Mouse (Mus musculus) hindbrain, embryonic 15.5 days (tissue): Measurements from ENCODE around the gene Slc38a1. TPM values are rescaled to one million over a fixed set of nuclear protein-coding genes. Genes with fewer than 3 reads are reported as not detected.
"Not testable (repeated sequence)": the region's sequence is repeated elsewhere in the genome, so short reads cannot be mapped to it uniquely, and the experiment has no call there.

Source experiments
- ATAC-seq: fragments of 200-750 bp; cut with Nextera tagmentation; 2 replicates; pipeline ENCODE4 v1.8.0; 2017; ENCODE audit warnings: low read depth, moderate number of reproducible peaks, moderate TSS enrichment; ENCODE audit not compliant: low FRiP score
- H3K27ac ChIP-seq: fragments of 300-500 bp; sonication (generic); replicated peaks from 2 replicates; pipeline ENCODE4 v1.5.1; 2015; ENCODE audit warnings: mild to moderate bottlenecking, inconsistent platforms
- H3K27me3 ChIP-seq: fragments of 300-500 bp; sonication (generic); 2 replicates; pipeline ENCODE4 v1.6.1; 2015; ENCODE audit warnings: control low read depth, inconsistent platforms
- H3K36me3 ChIP-seq: fragments of 300-500 bp; sonication (generic); 2 replicates; pipeline ENCODE4 v1.6.1; 2015; ENCODE audit warnings: control low read depth, inconsistent platforms
- H3K4me1 ChIP-seq: fragments of 300-500 bp; sonication (generic); replicated peaks from 2 replicates; pipeline ENCODE4 v1.6.1; 2015; ENCODE audit warnings: control low read depth, inconsistent platforms
- H3K4me2 ChIP-seq: fragments of 300-500 bp; sonication (generic); 2 replicates; pipeline ENCODE4 v1.6.1; 2015; ENCODE audit warnings: moderate library complexity, mild to moderate bottlenecking, inconsistent platforms
- H3K4me3 ChIP-seq: fragments of 300-500 bp; sonication (generic); 2 replicates; pipeline ENCODE4 v1.5.1; 2015; ENCODE audit warnings: mild to moderate bottlenecking, inconsistent platforms
- H3K9ac ChIP-seq: fragments of 300-500 bp; sonication (generic); 2 replicates; pipeline ENCODE4 v1.6.1; 2015; ENCODE audit warnings: inconsistent platforms
- H3K9me3 ChIP-seq: fragments of 300-500 bp; sonication (generic); 2 replicates; pipeline ENCODE4 v1.6.1; 2016; ENCODE audit warnings: control low read depth, inconsistent platforms
- WGBS: fragments of 180-500 bp; shearing (Covaris S2); methylation state at CpG from one replicate; pipeline ENCODE4 v1.1.7; 2015; 5-methylcytosine and 5-hydroxymethylcytosine counted together
- polyA plus RNA-seq: library from polyadenylated mRNA; unstranded; fragments of >200 nt; fragmentation: Nextera tagmentation; extraction: Ambion mirVana; gene quantifications from 2 replicates; pipeline ENCODE4 v1.2.1, GENCODE M21; 2015

Gene Slc38a1
- polyA plus RNA-seq, 1 experiment from 2014 or later: 134 TPM

- peaks cover 9% of the 10 kb centered on the region; the same call in 1 of the 2 replicates for H3K36me3 ChIP-seq
- no peak for ATAC-seq
- 98% methylated on average over 5 of the region's 5 CpGs for WGBS
- H3K9ac ChIP-seq: no peak overlapping the region
- H3K9me3 ChIP-seq: no peaks in the 10 kb centered on the region
- H3K4me3 ChIP-seq: no peak overlapping the region
- no peak overlapping the region for H3K4me2 ChIP-seq
- H3K4me1 ChIP-seq: peaks cover 2% of the 10 kb centered on the region
- no peak overlapping the region for H3K27ac ChIP-seq
- H3K27me3 ChIP-seq: no peaks in the 10 kb centered on the region
These were observed 10.5 kb downstream of the Slc38a1 start for GRCm38 (mm10) chr15:96632201-96632600.

GRCm38 (mm10) chr15:96631107-96631718, 11.5 kb downstream of the Slc38a1 start:
- H3K4me2 ChIP-seq: no peak overlapping the region
- WGBS: 85% methylated on average over 13 of the region's 13 CpGs
- no peaks in the 10 kb centered on the region for H3K9me3 ChIP-seq

GRCm38 (mm10) chr15:96628256-96628655, 14.5 kb downstream of the Slc38a1 start:
- H3K27ac ChIP-seq: no peak overlapping the region
- no peak overlapping the region for H3K9ac ChIP-seq
- peaks cover 8% of the 10 kb centered on the region; the same call in 1 of the 2 replicates for H3K4me1 ChIP-seq
- no peak overlapping the region for H3K4me3 ChIP-seq
- no peaks in the 10 kb centered on the region for H3K27me3 ChIP-seq
- WGBS: 93% methylated on average over 7 of the region's 7 CpGs
- H3K4me2 ChIP-seq: no peak overlapping the region
- H3K36me3 ChIP-seq: peaks cover 11% of the 10 kb centered on the region
- ATAC-seq: no peak
- no peaks in the 10 kb centered on the region for H3K9me3 ChIP-seq

More at GRCm38 (mm10) chr15:96631107-96631718, 11.5 kb downstream of the Slc38a1 start:
- Histone ChIP-seq H3K27ac (no peak overlapping the region), H3K9ac (no peak overlapping the region), H3K27me3 (no peaks in the 10 kb centered on the region), H3K36me3 (peaks cover 9% of the 10 kb centered on the region; the same call in 1 of the 2 replicates), H3K4me1 (peaks cover 8% of the 10 kb centered on the region), H3K4me3 (no peak overlapping the region)
- no peak for ATAC-seq

- Histone ChIP-seq H3K9ac (no peak overlapping the region), H3K4me2 (no peak overlapping the region), H3K27ac (no peak overlapping the region), H3K4me1 (peaks cover 8% of the 10 kb centered on the region; the same call in 1 of the 2 replicates), H3K9me3 (no peaks in the 10 kb centered on the region), H3K27me3 (no peaks in the 10 kb centered on the region), H3K36me3 (peaks cover 25% of the 10 kb centered on the region), H3K4me3 (no peak overlapping the region)
- ATAC-seq: no peak
- WGBS: 72% methylated on average over 5 of the region's 5 CpGs
These were observed 15.8 kb downstream of the Slc38a1 start for GRCm38 (mm10) chr15:96626871-96627270.

- H3K27me3 ChIP-seq, H3K27ac ChIP-seq, ATAC-seq, H3K4me1 ChIP-seq, H3K9ac ChIP-seq, H3K9me3 ChIP-seq, H3K4me3 ChIP-seq, H3K4me2 ChIP-seq: not testable (repeated sequence)
- H3K36me3 ChIP-seq: peaks cover 34% of the 10 kb centered on the region
- WGBS: 82% methylated on average over 9 of the region's 9 CpGs
These were observed 17.7 kb downstream of the Slc38a1 start for GRCm38 (mm10) chr15:96625012-96625411.

GRCm38 (mm10) chr15:96622376-96622775, 20.3 kb downstream of the Slc38a1 start:
- H3K4me2 ChIP-seq: no peak overlapping the region
- H3K9me3 ChIP-seq: no peaks in the 10 kb centered on the region
- H3K4me1 ChIP-seq: peaks cover 8% of the 10 kb centered on the region; the same call in 1 of the 2 replicates
- no peak overlapping the region for H3K27ac ChIP-seq
- 97% methylated on average over 7 of the region's 7 CpGs for WGBS
- H3K27me3 ChIP-seq: no peaks in the 10 kb centered on the region
- no peak overlapping the region for H3K9ac ChIP-seq
- ATAC-seq: no peak
- no peak overlapping the region for H3K4me3 ChIP-seq
- peaks cover 44% of the 10 kb centered on the region for H3K36me3 ChIP-seq

GRCm38 (mm10) chr15:96621686-96622085, 21.0 kb downstream of the Slc38a1 start:
- WGBS: 84% methylated on average over 6 of the region's 6 CpGs
- H3K4me1 ChIP-seq: peaks cover 3% of the 10 kb centered on the region; the same call in 1 of the 2 replicates
- no peak overlapping the region for H3K4me2 ChIP-seq
- H3K27me3 ChIP-seq: no peaks in the 10 kb centered on the region
- no peak for ATAC-seq
- no peak overlapping the region for H3K27ac ChIP-seq
- no peaks in the 10 kb centered on the region for H3K9me3 ChIP-seq
- H3K4me3 ChIP-seq: no peak overlapping the region
- H3K9ac ChIP-seq: no peak overlapping the region
- peaks cover 46% of the 10 kb centered on the region for H3K36me3 ChIP-seq

GRCm38 (mm10) chr15:96617555-96617954, 25.2 kb downstream of the Slc38a1 start:
- 95% methylated on average over 7 of the region's 7 CpGs for WGBS
- peaks cover 68% of the 10 kb centered on the region for H3K36me3 ChIP-seq

GRCm38 (mm10) chr15:96608671-96609070, 34.0 kb downstream of the Slc38a1 start:
- Histone ChIP-seq H3K4me2 (no peak overlapping the region), H3K9me3 (no peaks in the 10 kb centered on the region), H3K27ac (no peak overlapping the region), H3K9ac (no peak overlapping the region), H3K27me3 (no peaks in the 10 kb centered on the region), H3K4me1 (peaks cover 14% of the 10 kb centered on the region), H3K36me3 (peaks cover 42% of the 10 kb centered on the region), H3K4me3 (no peak overlapping the region)
- 89% methylated on average over 7 of the region's 7 CpGs for WGBS
- no peak for ATAC-seq

More at GRCm38 (mm10) chr15:96617555-96617954, 25.2 kb downstream of the Slc38a1 start:
- Histone ChIP-seq H3K9me3 (no peaks in the 10 kb centered on the region), H3K27me3 (no peaks in the 10 kb centered on the region), H3K9ac (no peak overlapping the region), H3K4me3 (no peak overlapping the region), H3K4me1 (no peaks in the 10 kb centered on the region), H3K27ac (no peak overlapping the region), H3K4me2 (no peak overlapping the region)
- ATAC-seq: no peak

GRCm38 (mm10) chr15:96607422-96607821, 35.3 kb downstream of the Slc38a1 start:
- H3K27me3 ChIP-seq: no peaks in the 10 kb centered on the region
- no peak overlapping the region for H3K9ac ChIP-seq
- WGBS: 88% methylated on average over 5 of the region's 5 CpGs
- H3K4me1 ChIP-seq: peaks cover 19% of the 10 kb centered on the region
- H3K27ac ChIP-seq: no peak overlapping the region
- H3K36me3 ChIP-seq: peaks cover 29% of the 10 kb centered on the region
- ATAC-seq: no peak
- no peak overlapping the region for H3K4me3 ChIP-seq
- H3K9me3 ChIP-seq: no peaks in the 10 kb centered on the region
- H3K4me2 ChIP-seq: no peak overlapping the region

GRCm38 (mm10) chr15:96604282-96604681, 38.4 kb downstream of the Slc38a1 start:
- 51% methylated on average over 10 of the region's 10 CpGs for WGBS
- Histone ChIP-seq H3K4me3 (no peak overlapping the region), H3K27ac (peak overlapping the region; percentile 43; the same call in 1 of the 2 replicates), H3K9me3 (no peaks in the 10 kb centered on the region), H3K4me1 (peaks cover 27% of the 10 kb centered on the region), H3K9ac (no peak overlapping the region), H3K4me2 (no peak overlapping the region), H3K36me3 (peaks cover 17% of the 10 kb centered on the region), H3K27me3 (no peaks in the 10 kb centered on the region)
- 0 out of 2 replicates have a peak, but pooled peaks have one; percentile 50 for ATAC-seq

- ATAC-seq: no peak
- Histone ChIP-seq H3K4me3 (no peak overlapping the region), H3K9ac (no peak overlapping the region), H3K36me3 (peaks cover 6% of the 10 kb centered on the region), H3K4me2 (no peak overlapping the region), H3K27me3 (no peaks in the 10 kb centered on the region), H3K27ac (peak overlapping the region; percentile 37; the same call in 1 of the 2 replicates), H3K9me3 (no peaks in the 10 kb centered on the region), H3K4me1 (peaks cover 41% of the 10 kb centered on the region)
- WGBS: 70% methylated on average over 16 of the region's 16 CpGs
These were observed 40.7 kb downstream of the Slc38a1 start for GRCm38 (mm10) chr15:96602043-96602442.
